Mouse (Mus musculus) Muller cell, postnatal 12 days (primary cell): ENCODE measurements at regions not wholly inside any gene's neighbourhood (a gene's known extent, or its start where the extent isn't known, plus 50 kb on each side); places are given as distances from the start of the nearest gene placed in this dataset.
A peak's percentile ranks its signal among the peaks of the same experiment; 100 is the strongest.

ENCODE experiments used
- DNase-seq: peaks from one replicate; pipeline ENCODE4 v3.0.0-alpha.2; 2015; ENCODE audit errors: inconsistent ontology term

- DNase-seq, result no peak
Observed at GRCm38 (mm10) chr17:51683318-51683717, 149.8 kb downstream of the Satb1 start.

- DNase-seq, result no peak
Observed at GRCm38 (mm10) chr17:51682368-51682767, 150.7 kb downstream of the Satb1 start.

GRCm38 (mm10) chr17:51677451-51677850 is 155.6 kb downstream of the Satb1 start:
- no peak for DNase-seq

- DNase-seq, result no peak
Observed at GRCm38 (mm10) chr17:51658408-51658807, 174.7 kb downstream of the Satb1 start.

GRCm38 (mm10) chr17:51653881-51654280 is 179.2 kb downstream of the Satb1 start:
- no peak for DNase-seq

GRCm38 (mm10) chr17:51651880-51652279 is 181.2 kb downstream of the Satb1 start:
- DNase-seq, result no peak

GRCm38 (mm10) chr17:51649213-51649815 is 183.8 kb downstream of the Satb1 start:
- no peak for DNase-seq

GRCm38 (mm10) chr17:51646416-51646815 is 186.7 kb downstream of the Satb1 start:
- DNase-seq, result no peak

- DNase-seq, result no peak
Observed at GRCm38 (mm10) chr17:51645866-51646265, 187.2 kb downstream of the Satb1 start.

- no peak for DNase-seq
Observed at GRCm38 (mm10) chr17:51642682-51643081, 190.4 kb downstream of the Satb1 start.

GRCm38 (mm10) chr17:51635913-51636312 is 197.2 kb downstream of the Satb1 start:
- no peak for DNase-seq

GRCm38 (mm10) chr17:51631574-51631973 is 201.5 kb downstream of the Satb1 start:
- no peak for DNase-seq

- peak; percentile 11 for DNase-seq
Observed at GRCm38 (mm10) chr17:51620528-51620927, 212.6 kb downstream of the Satb1 start.

GRCm38 (mm10) chr17:51585263-51585662 is 247.8 kb downstream of the Satb1 start:
- DNase-seq, result no peak

GRCm38 (mm10) chr17:51583984-51584880 is 248.9 kb downstream of the Satb1 start:
- DNase-seq, result no peak

- DNase-seq, result peak; percentile 25
Observed at GRCm38 (mm10) chr17:51583277-51583676, 249.8 kb downstream of the Satb1 start.

GRCm38 (mm10) chr17:51555854-51556253 is 277.2 kb downstream of the Satb1 start:
- DNase-seq, result no peak

GRCm38 (mm10) chr17:51554446-51554845 is 278.6 kb downstream of the Satb1 start:
- no peak for DNase-seq

GRCm38 (mm10) chr17:51552277-51553015 is 280.6 kb downstream of the Satb1 start:
- DNase-seq, result no peak

- DNase-seq, result peak; percentile 25
Observed at GRCm38 (mm10) chr17:51546999-51547398, 286.1 kb downstream of the Satb1 start.

GRCm38 (mm10) chr17:51542544-51542943 is 290.5 kb downstream of the Satb1 start:
- no peak for DNase-seq

- peak; percentile 26 for DNase-seq
Observed at GRCm38 (mm10) chr17:51534678-51535077, 298.4 kb downstream of the Satb1 start.
